ENCODE assay signal across 14 mouse cellular contexts in the genomic region with DNA sequence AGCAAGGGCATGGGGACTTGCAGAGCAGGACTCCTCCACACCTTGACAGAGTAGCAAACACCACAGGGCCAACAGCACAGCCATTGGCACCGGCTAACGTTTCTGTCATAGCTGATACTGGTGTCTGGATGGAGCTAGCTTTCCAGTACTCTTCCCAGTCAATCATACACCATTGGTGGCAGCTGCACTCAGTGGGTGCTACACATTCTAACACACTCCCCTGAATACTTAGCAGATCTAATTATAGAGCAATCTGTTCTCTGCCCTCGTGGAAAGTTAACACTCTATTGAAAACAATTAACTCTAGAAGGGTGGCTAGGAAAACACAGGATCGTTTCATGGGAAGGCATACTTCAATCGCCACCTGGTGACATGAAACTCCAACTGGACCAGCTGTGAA. TPM values are rescaled to one million over a fixed set of nuclear protein-coding genes. Genes with fewer than 3 reads are reported as not detected.
DNase-seq lines count a peak whose midpoint lies in the region; ATAC-seq lines count a peak whose summit lies in the region.
"Had no signal": no experiment of that assay in that cellular context is flagged by ENCODE, and none has a peak within 500 bp of the region (broad histone marks: within the 10 kb centered on the region; RNA-seq: fewer than 3 reads in every experiment).

No protein-coding gene starts in this region.

- WGBS in heart, embryonic 11.5 days (ENCODE audit: insufficient replicate concordance), result 62% methylated on average over 5 of the region's 5 CpGs

- no peak for ATAC-seq in heart, embryonic 11.5 days (replicated peaks; ENCODE audit: insufficient number of reproducible peaks, low FRiP score, low TSS enrichment)
- ATAC-seq: inflammation-experienced regulatory T-cells, adult 6 months had no signal

- no peak overlapping the region for H3K4me2 ChIP-seq in heart, embryonic 11.5 days
- H3K4me2 ChIP-seq: embryonic facial prominence, embryonic 15.5 days; neural tube, embryonic 12.5 days had no signal

- H3K9ac ChIP-seq in heart, embryonic 11.5 days (ENCODE audit: low read depth, low read length), result no peak overlapping the region
- H3K9ac ChIP-seq: embryonic facial prominence, embryonic 15.5 days; neural tube, embryonic 12.5 days had no signal

- H3K4me3 ChIP-seq in heart, embryonic 11.5 days (ENCODE audit: low read depth, low read length), result no peak overlapping the region
- H3K4me3 ChIP-seq: embryonic facial prominence, embryonic 15.5 days; neural tube, embryonic 12.5 days had no signal

- H3K36me3 ChIP-seq in heart, embryonic 11.5 days (ENCODE audit: control insufficient read depth, insufficient read depth, low read length), result no peaks in the 10 kb centered on the region
- H3K36me3 ChIP-seq: embryonic facial prominence, embryonic 15.5 days; neural tube, embryonic 12.5 days had no signal

- H3K9me3 ChIP-seq in heart, embryonic 11.5 days (replicated peaks; ENCODE audit: control insufficient read depth, low read length), result no peaks in the 10 kb centered on the region
- H3K9me3 ChIP-seq: embryonic facial prominence, embryonic 15.5 days; neural tube, embryonic 12.5 days had no signal

- peak; percentile 89 for DNase-seq in heart, adult 11 months
- DNase-seq in right cerebral cortex, adult 18-20 months, result peak; percentile 43
- DNase-seq in right cerebral cortex, postnatal 14 days, result no peak
- DNase-seq in left cerebral cortex, adult 9 months (ENCODE audit: low spot score in 2 of 2), result peak; percentile 37 to 49
- no peak for DNase-seq in adipocyte (ENCODE audit: low spot score)
- DNase-seq in thymus, postnatal 25 days, result no peak
- no peak for DNase-seq in testis, postnatal 10 days (ENCODE audit: low spot score)
- DNase-seq: adrenal gland, postnatal 14 days; B cell, adult 2 months had no signal

- no peak overlapping the region for H3K27ac ChIP-seq in heart, embryonic 11.5 days (ENCODE audit: low read depth, low read length)
- H3K27ac ChIP-seq: embryonic facial prominence, embryonic 15.5 days; neural tube, embryonic 12.5 days had no signal

- H3K27me3 ChIP-seq in heart, embryonic 11.5 days (ENCODE audit: control insufficient read depth, insufficient read depth, low read length), result no peaks in the 10 kb centered on the region
- H3K27me3 ChIP-seq: embryonic facial prominence, embryonic 15.5 days; neural tube, embryonic 12.5 days had no signal

- H3K4me1 ChIP-seq in heart, embryonic 11.5 days (ENCODE audit: control insufficient read depth, insufficient read depth, low read length), result no peaks in the 10 kb centered on the region
- H3K4me1 ChIP-seq: neural tube, embryonic 12.5 days had no signal

RNA-seq across cellular contexts. Expression of a gene that starts 43.2 kb away (rescaled TPM):
- polyA plus RNA-seq in heart, embryonic 11.5 days (2014; fragmentation: Nextera tagmentation; extraction: Ambion mirVana), result 0.10 and 0.13 TPM in 2 replicates
- polyA plus RNA-seq: inflammation-experienced regulatory T-cells, adult 6 months; small intestine, adult 2 months had no signal

Comparison
In these comparisons a context has a peak if more than half of its experiments do, and no peak if none do; other contexts are left out.
1. DNase-seq: peak in heart, adult 11 months (single experiment), right cerebral cortex, adult 18-20 months (single experiment) and left cerebral cortex, adult 9 months (2 of 2); none in right cerebral cortex, postnatal 14 days (single experiment), adipocyte (single experiment), thymus, postnatal 25 days (single experiment) and testis, postnatal 10 days (single experiment).